Mouse (Mus musculus) monocyte, adult 5-6 weeks (primary cell): ENCODE results near the gene Bglap3. TPM values are rescaled to one million over a fixed set of nuclear protein-coding genes. Genes with fewer than 3 reads are reported as not detected.
A peak's percentile ranks its signal among the peaks of the same experiment; 100 is the strongest.
"Not testable (repeated sequence)": the region's sequence is repeated elsewhere in the genome, so short reads cannot be mapped to it uniquely, and the experiment has no call there.

Source experiments
- ATAC-seq: fragments of 153-309, 156-312 bp; replicated peaks from 2 replicates; pipeline ENCODE4 v1.8.0; 2017; ENCODE audit warnings: mild to moderate bottlenecking; ENCODE audit not compliant: low TSS enrichment, insufficient number of reproducible peaks, severe bottlenecking, poor library complexity, low FRiP score
- total RNA-seq: library from RNA; stranded (forward); fragments of 200-1000, 200-491, 200-594 nt; gene quantifications from 3 replicates; pipeline ENCODE4 v1.2.3, GENCODE M21; 2017

Bglap3 gene
- total RNA-seq, 1 experiment from 2014 or later: not detected

DNA sequence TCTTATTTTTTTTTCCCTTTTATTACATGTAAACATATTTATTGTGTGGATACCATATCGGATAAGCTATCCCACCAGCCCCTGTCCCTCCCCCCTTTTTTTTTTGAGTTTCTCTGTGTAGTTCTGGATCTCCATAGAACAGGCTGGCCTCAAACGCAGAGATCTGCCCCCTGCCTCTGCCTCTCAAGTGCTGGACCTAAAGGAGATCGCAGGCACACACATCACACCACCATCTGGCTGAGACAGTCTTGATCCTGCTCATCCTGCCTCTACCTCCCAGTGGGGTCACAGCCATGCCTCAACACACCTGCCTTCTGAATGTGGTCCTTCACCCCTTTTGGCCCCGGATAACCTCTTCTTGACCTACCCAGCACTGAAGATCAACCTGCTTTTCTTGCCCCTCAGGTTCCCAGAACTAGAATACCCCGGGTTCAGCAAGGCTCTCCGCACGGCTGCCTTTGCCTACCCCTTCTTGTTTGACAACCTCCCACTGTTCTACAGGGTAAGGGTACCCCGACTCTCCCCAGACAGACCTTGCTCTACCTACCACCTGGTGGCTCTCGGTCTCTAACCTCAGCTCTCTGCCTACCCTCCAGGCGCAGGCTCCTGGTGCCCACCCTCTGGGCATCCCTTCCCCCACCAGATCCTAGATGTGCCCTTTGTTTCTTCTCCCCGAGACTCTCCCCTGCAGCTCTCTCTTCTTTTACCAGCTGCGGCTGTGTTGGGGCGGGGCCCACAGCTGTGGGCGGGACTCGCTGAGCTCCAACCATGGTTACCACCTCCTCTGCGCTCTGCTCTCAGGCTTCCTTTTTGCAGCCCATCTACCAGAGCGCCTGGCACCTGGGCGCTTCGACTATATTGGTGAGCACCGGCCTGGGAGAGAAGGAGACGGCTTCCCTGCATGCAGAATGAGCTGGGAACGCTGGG, 9.1 kb upstream of the Bglap3 start:
- ATAC-seq: peak; percentile 57; the same call in 1 of the 2 replicates

DNA sequence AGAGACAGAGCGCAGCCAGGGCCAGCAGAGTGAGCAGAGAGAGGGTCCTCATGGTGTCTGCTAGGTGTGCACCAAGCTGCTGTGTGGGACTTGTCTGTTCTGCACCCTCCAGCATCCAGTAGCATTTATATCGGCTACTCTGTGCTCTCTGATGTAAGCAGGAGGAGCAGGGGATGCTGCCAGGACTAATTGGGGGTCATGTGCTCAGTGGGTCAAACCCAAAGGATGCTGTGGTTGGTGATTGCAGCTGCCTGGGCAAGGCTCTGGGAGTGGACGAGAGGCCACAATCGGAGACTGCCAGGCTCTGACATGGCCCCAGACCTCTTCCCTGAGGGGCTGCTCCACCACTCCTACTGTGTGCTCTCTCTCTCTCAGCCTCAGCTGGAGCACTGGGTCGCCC, 6.1 kb upstream of the Bglap3 start, which contains the start of gene Bglap2:
Bglap2 (minus strand) TSS at position 101 of the 400 bp plus-strand sequence.
- not testable (repeated sequence) for ATAC-seq

DNA sequence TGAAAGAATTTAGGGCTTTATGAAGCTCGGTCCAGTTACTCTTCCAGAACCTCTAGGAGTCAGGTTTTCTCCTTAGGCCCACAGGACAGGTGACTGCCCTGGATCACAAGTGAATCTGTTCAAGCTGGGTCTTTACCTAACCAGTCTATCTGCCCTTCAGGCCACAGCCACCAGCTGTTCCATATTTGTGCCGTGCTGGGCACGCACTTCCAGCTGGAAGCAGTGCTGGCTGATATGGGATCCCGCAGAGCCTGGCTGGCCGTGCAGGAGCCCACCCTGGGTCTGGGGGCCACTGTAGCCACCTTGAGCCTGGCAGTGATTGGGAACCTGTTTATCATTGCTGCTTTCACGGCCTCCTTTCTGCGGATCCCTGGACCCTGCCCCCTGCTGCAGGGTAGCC, 4.1 kb upstream of the Bglap3 start:
- ATAC-seq: not testable (repeated sequence)

DNA sequence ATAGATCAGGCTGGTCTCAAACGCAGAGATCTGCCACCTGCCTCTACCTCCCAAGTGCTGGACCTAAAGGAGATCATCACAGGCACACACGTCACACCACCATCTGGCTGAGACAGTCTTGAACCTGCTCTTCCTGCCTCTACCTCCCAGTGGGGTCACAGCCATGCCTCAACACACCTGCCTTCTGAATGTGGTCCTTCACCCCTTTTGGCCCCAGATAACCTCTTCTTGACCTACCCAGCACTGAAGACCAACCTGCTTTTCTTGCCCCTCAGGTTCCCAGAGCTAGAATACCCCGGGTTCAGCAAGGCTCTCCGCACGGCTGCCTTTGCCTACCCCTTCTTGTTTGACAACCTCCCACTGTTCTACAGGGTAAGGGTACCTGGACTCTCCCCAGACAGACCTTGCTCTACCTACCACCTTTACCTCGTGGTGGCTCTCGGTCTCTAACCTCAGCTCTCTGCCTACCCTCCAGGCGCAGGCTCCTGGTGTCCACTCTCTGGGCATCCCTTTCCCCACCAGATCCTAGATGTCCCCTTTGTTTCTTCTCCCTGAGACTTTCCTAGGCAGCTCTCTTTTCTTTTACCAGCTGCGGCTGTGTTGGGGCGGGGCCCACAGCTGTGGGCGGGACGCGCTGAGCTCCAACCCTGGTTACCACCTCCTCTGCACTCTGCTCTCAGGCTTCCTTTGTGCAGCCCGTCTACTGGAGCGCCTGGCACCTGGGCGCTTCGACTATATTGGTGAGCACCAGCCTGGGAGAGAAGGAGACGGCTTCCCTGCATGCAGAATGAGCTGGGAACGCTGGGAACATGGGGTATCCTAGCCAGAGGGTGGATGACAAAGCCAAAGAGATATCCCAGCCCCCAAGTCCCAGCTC, 3.4 kb upstream of the Bglap3 start:
- ATAC-seq: 0 out of 2 replicates have a peak, but pooled peaks have one; percentile 23

DNA sequence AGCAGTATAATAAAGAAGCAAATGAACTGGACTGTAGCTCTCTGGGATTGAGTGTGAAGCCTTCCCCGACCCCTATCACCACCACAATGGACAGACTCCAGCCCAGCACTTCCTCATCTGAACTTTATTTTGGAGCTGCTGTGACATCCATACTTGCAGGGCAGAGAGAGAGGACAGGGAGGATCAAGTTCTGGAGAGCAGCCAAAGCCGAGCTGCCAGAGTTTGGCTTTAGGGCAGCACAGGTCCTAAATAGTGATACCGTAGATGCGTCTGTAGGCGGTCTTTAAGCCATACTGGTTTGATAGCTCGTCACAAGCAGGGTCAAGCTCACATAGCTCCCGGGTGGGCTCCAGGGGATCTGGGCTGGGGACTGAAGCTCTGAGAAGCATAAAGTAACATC, 4.0 kb downstream of the Bglap3 start:
- ATAC-seq: not testable (repeated sequence)

DNA sequence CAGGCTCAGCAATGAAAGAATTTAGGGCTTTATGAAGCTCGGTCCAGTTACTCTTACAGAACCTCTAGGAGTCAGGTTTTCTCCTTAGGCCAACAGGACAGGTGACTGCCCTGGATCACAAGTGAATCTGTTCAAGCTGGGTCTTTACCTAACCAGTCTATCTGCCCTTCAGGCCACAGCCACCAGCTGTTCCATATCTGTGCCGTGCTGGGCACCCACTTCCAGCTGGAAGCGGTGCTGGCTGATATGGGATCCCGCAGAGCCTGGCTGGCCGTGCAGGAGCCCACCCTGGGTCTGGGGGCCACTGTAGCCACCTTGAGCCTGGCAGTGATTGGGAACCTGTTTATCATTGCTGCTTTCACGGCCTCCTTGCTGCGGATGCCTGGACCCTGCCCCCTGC, 5.0 kb downstream of the Bglap3 start:
- not testable (repeated sequence) for ATAC-seq

DNA sequence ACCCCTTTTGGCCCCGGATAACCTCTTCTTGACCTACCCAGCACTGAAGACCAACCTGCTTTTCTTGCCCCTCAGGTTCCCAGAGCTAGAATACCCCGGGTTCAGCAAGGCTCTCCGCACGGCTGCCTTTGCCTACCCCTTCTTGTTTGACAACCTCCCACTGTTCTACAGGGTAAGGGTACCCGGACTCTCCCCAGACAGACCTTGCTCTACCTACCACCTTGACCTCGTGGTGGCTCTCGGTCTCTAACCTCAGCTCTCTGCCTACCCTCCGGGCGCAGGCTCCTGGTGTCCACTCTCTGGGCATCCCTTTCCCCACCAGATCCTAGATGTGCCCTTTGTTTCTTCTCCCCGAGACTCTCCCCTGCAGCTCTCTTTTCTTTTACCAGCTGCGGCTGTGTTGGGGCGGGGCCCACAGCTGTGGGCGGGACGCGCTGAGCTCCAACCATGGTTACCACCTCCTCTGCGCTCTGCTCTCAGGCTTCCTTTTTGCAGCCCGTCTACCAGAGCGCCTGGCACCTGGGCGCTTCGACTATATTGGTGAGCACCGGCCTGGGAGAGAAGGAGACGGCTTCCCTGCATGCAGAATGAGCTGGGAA, 5.6 kb downstream of the Bglap3 start:
- ATAC-seq: 0 out of 2 replicates have a peak, but pooled peaks have one; percentile 31

DNA sequence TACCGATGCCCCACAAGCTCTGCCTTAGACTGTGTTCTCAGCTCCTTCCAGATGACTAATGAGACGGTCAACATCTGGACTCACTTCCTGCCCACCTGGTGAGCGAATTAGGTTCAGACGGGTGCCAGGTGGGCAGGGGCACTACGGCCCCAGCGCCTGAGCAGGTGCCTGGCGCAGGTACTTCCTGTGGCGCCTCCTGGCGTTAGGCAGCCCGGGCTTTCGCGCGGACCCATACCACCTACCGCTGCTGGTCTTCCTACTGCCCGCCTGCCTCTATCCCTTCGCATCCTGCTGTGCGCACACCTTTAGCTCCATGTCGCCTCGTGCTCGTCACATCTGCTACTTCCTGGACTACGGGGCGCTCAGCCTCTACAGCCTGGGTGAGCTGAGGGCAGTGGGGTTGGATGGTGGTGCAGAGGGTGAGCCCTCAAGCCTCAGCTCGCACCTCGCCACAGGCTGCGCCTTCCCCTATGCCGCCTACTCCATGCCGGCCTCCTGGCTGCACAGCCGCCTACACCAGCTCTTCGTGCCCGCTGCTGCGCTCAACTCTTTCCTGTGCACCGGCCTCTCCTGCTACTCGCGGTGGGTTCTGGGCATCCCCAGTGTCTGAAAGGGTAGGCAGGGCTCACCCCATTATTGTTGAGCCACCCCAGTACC, 6.7 kb downstream of the Bglap3 start:
- no peak for ATAC-seq

DNA sequence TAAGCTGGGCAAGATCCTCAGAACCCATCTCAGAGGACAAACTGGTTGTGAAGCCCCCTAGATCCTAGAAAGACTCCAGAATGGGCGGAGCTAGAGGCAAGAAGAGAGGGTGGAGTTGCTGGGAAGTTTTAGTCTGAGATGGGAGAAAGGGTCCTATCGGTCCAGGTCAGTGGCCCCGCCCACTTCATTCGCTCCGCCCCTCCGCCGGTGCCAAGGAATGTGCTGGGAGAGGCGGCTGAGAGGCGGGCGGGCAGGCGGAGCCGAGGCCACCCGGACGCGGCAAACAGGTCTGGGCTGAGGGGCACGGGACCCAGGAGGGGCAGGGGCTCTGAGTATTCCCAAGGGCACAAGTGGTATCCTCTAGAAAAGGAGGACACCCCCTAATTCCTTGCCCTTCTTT, 8.2 kb downstream of the Bglap3 start, which contains the start of gene Paqr6:
Paqr6 (plus strand) TSS at position 248 of the 400 bp plus-strand sequence.
- no peak for ATAC-seq

DNA sequence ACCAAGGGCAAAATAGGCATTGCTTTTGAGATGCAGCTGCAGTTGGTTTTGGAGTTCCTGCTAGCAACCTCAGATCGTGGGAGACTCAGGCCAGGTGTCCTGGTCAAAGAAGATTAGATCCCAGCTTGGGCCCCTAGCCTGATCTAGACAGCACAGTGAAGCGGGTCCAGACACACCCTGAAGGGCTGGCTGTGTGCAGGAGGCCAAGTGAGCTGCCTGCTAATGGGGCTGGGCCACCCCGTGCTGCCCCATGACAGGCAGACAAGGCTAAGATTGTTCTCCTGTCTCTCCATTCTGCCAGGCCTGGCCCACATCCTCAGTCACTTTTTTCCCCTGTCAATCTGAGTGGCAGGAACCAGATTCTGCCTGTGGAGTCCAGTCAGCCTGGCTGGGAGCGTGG, 8.8 kb downstream of the Bglap3 start:
- ATAC-seq: no peak

DNA sequence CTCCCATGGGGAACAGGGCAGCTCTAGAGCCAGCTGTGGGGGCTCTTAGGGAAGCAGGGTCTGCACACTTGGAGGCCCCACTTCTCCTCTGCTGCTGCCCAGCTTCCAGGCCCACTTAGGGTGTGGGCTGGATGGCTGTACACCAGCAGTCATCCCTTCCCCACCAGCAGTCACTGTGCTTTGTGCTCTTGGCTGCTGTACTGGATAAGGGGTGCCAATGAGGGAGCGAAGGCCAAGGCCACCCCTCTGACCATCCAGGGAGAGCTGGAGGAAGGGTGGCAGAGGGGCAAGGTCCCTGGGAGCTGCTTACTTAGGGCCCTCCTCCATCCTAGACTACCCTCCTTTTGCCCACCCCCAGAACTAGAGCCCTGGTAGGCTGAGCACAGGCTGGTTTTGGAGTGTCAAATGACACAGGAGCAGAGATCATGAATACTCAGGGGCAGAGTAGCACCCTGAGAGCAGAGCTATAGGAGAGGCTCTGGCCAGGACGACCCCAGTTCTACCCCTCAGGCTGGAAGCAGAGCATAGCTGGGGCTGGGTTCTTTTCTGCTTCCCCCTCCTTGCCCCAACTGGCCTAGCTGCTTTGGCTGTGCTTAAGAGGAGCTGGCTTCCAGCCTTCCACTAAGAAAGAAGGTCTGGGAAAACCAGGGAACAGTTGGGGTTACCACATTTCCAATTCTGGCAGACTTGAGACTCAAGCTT, 10.8 kb downstream of the Bglap3 start:
- no peak for ATAC-seq

DNA sequence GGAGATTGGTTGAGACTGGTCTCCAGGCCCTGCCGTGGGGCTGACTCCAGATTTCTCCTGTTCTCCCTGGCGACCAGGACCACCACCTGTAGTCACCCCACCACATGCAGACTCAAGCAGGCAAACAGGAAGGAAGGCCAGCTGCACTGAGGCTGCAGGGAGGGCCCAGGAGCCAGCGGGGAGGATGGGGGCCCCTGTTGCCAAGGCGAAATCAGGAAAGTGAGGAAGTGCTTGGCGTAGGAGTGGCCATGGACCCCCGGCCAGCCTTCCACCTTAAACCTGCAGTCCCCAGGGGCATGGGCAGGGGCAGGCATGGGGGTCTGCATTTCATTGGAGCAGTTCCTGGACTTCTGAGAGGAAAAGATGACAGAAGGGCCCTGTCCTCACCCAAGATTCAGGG, 11.4 kb downstream of the Bglap3 start:
- no peak for ATAC-seq

DNA sequence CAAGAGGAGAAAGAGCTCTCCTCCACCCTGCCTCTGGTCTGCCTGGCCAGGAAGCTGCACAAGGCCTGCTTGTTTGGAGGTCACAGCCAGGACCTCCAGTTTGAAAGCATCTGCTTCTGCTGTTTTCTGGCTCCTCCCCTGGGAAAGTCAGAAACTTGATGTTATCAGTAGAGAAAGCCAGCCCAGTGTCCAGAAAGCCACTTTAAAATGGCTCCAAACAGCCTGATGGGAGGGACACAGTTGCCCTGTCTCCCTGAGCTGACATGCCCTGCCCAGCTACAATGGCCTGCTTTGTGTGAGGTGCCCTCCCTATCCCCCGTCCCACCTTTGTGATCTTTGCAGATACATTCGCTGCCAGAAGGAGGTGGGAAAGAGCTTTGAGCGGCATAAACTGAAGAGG, 12.6 kb downstream of the Bglap3 start:
- ATAC-seq: no peak

DNA sequence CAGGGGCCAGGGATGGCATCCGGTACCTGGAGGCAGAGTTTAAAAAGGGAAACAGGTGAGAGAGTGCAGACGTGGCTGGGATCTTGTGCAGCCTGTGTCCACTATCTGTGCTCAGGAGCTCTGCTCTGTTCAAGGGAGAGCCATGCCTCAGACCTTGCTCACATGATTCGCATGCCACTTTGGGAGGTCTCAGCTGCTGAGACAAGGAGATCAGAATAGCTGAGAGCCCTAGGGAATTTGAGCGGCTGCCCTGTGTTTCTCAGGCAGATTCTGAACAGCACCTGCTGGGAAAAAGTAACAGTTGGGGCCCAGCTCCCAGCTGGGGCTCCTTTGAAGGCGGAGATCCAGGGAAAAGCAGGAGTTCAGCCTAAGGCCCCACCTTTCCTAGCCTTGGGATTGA, 13.0 kb downstream of the Bglap3 start:
- no peak for ATAC-seq

DNA sequence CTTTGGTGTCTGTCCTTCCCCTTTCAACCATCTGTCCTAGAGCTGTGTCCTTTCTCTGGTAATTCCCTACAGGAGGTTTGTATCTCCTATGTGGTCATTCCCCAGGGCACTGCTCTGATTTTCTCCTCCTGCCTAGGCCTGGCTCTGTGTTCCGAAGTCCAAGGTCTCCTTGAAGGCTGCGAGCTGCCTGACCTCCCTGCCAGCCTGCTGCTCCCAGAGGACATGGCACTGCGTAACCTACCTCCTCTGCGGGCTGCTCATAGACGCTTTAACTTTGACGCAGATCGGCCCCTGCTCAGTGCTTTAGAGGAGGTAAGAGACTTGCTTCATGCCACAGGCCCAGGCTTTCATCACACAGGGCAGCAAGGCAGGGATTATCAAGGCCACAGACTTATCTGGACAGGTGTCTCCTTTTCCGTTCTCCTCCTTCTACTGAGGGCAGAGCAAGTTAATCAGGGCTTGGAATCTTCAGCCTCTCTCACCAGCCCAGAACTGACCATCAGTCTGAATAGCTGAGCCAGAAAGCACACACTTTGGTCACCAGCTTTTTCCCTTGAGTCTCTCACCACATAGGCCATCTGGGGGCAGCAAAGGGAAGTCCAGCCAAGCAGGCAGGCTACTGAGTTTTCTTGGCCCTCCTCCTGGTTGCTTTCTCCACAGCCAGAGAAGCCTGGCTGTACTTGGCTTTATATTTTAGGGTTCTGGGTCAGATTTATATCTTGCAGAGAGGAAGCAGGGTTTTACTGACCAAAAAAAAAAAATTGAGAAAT, 18.0 kb downstream of the Bglap3 start:
- no peak for ATAC-seq

DNA sequence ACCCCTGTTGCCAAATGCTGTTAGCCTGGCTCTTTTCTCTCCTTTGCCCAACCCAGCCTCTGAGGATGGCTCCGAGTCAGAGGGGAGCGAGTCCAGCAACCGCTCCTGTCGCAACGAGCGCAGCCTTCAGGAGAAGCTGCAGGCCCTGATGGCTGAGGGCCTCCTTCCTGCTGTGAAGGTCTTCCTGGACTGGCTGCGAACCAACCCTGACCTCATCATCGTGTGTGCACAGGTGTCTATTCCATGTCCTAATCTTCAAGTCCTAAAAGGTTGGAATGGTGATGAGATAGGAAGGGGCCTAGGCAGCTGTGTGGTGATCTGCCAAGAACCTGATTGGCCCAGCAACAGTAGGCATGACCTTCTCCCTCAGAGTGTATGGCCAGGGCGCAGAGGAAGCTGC, 19.6 kb downstream of the Bglap3 start:
- no peak for ATAC-seq

DNA sequence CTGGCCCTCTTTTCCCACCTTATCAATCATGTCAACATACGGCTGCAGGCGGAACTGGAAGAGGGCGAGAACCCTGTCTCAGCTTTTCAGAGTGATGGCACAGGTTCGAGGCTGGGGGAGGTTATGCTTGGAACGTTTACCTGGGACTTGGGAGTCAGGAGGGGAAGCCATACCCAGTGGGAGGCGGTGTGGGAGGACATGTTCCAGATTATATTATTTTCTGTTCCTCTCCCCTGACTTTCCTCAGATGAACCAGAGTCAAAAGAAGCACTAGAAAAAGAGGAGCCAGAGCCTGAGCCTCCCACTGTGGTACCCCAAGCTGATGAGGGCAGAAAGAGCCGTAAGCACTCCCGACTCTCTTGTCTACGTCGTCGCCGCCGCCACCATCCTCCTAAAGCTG, 21.8 kb downstream of the Bglap3 start:
- no peak for ATAC-seq
